ENCODE assay signal across 16 mouse cellular contexts in the genomic region with DNA sequence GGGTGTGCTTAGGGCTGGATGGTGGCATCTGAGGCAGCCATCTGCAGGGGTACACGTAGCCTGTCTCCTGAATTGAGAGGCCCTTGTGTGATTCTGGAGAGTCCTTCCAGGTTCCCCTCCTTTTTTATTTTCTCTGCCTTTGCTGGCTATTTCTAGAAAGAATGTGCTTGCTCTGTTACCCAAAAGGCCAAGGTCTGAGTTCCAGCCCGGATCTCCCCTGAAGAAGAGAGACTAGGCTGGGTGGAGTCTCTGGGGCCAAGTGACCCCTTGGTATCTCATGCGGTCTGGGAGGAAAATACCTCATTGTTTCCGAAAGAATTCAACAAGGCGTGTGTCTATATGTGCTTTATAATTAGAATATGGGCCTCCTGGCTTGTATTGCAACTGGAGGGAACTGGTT. TPM values are rescaled to one million over a fixed set of nuclear protein-coding genes. Genes with fewer than 3 reads are reported as not detected.
DNase-seq lines count a peak whose midpoint lies in the region; ATAC-seq lines count a peak whose summit lies in the region.
"Had no signal": no experiment of that assay in that cellular context is flagged by ENCODE, and none has a peak within 500 bp of the region (broad histone marks: within the 10 kb centered on the region; RNA-seq: fewer than 3 reads in every experiment).

No protein-coding gene starts in this region.

- H3K36me3 ChIP-seq in heart, embryonic 10.5 days, result no peaks in the 10 kb centered on the region
- H3K36me3 ChIP-seq in kidney, embryonic 16.5 days (ENCODE audit: insufficient read depth, low read length), result no peaks in the 10 kb centered on the region
- H3K36me3 ChIP-seq in embryonic facial prominence, embryonic 14.5 days (ENCODE audit: control insufficient read depth, insufficient read depth, low read length), result no peaks in the 10 kb centered on the region
- H3K36me3 ChIP-seq in limb, embryonic 10.5 days, result no peaks in the 10 kb centered on the region
- H3K36me3 ChIP-seq: hindbrain, embryonic 15.5 days; liver, embryonic 13.5 days; neural tube, embryonic 13.5 days had no signal

- H3K27ac ChIP-seq in heart, embryonic 10.5 days, result peak overlapping the region; percentile 86
- peak overlapping the region; percentile 85 for H3K27ac ChIP-seq in kidney, embryonic 16.5 days (ENCODE audit: low read length)
- H3K27ac ChIP-seq in embryonic facial prominence, embryonic 14.5 days (replicated peaks; ENCODE audit: low read depth, low read length), result peak overlapping the region; percentile 83
- peak overlapping the region; percentile 32; the same call in 1 of the 2 replicates for H3K27ac ChIP-seq in limb, embryonic 10.5 days
- H3K27ac ChIP-seq: hindbrain, embryonic 15.5 days; liver, embryonic 13.5 days; neural tube, embryonic 13.5 days had no signal

- H3K4me2 ChIP-seq in kidney, embryonic 16.5 days (replicated peaks; ENCODE audit: low read depth, low read length), result no peak overlapping the region
- H3K4me2 ChIP-seq in embryonic facial prominence, embryonic 14.5 days (ENCODE audit: low read depth, low read length), result no peak overlapping the region
- H3K4me2 ChIP-seq: hindbrain, embryonic 15.5 days; liver, embryonic 13.5 days; neural tube, embryonic 13.5 days had no signal

- 59% methylated on average over 5 of the region's 5 CpGs for WGBS in heart, embryonic 10.5 days
- WGBS in kidney, embryonic 16.5 days, result 62% methylated on average over 5 of the region's 5 CpGs
- WGBS in embryonic facial prominence, embryonic 14.5 days, result 68% methylated on average over 5 of the region's 5 CpGs
- WGBS in limb, embryonic 10.5 days, result 88% methylated on average over 5 of the region's 5 CpGs

- DNase-seq in heart, embryonic 10.5 days (ENCODE audit: low spot score), result no peak
- no peak for DNase-seq in heart, adult 8-10 months (ENCODE audit: low spot score)
- DNase-seq in kidney, adult 8-10 months, result no peak
- no peak for DNase-seq in embryonic facial prominence, embryonic 14.5 days (ENCODE audit: low spot score)
- DNase-seq in limb, embryonic 10.5 days (ENCODE audit: low spot score), result no peak
- DNase-seq in left cerebral cortex, adult 8-10 months (ENCODE audit: low spot score in 2 of 2), result no peak
- DNase-seq: cerebellum, adult 11-12 months; gastrocnemius, postnatal 25 days; kidney, postnatal 36 days; left cerebral cortex, postnatal 4 days; liver, embryonic 13.5 days; thymus, adult 2 months had no signal

- no peak for ATAC-seq in kidney, embryonic 16.5 days (ENCODE audit: low FRiP score, low TSS enrichment)
- no peak for ATAC-seq in embryonic facial prominence, embryonic 14.5 days (ENCODE audit: low read depth)

- no peaks in the 10 kb centered on the region for H3K27me3 ChIP-seq in heart, embryonic 10.5 days (ENCODE audit: insufficient read depth, poor library complexity, severe bottlenecking)
- no peaks in the 10 kb centered on the region for H3K27me3 ChIP-seq in kidney, embryonic 16.5 days (ENCODE audit: insufficient read depth, low read length)
- H3K27me3 ChIP-seq in embryonic facial prominence, embryonic 14.5 days (replicated peaks; ENCODE audit: control insufficient read depth, insufficient read depth, low read length), result no peaks in the 10 kb centered on the region
- H3K27me3 ChIP-seq in limb, embryonic 10.5 days (ENCODE audit: low read depth, poor library complexity, severe bottlenecking), result no peaks in the 10 kb centered on the region
- H3K27me3 ChIP-seq: hindbrain, embryonic 15.5 days; liver, embryonic 13.5 days; neural tube, embryonic 13.5 days had no signal

- no peaks in the 10 kb centered on the region for H3K9me3 ChIP-seq in heart, embryonic 10.5 days
- peaks cover 4% of the 10 kb centered on the region; the same call in 1 of the 2 replicates for H3K9me3 ChIP-seq in kidney, embryonic 16.5 days (ENCODE audit: low read length)
- H3K9me3 ChIP-seq in embryonic facial prominence, embryonic 14.5 days (ENCODE audit: control insufficient read depth, low read length), result no peaks in the 10 kb centered on the region
- no peaks in the 10 kb centered on the region for H3K9me3 ChIP-seq in limb, embryonic 10.5 days (replicated peaks)
- H3K9me3 ChIP-seq: hindbrain, embryonic 15.5 days; liver, embryonic 13.5 days; neural tube, embryonic 13.5 days had no signal

- H3K4me1 ChIP-seq in heart, embryonic 10.5 days, result peaks cover 45% of the 10 kb centered on the region
- H3K4me1 ChIP-seq in kidney, embryonic 16.5 days (ENCODE audit: insufficient read depth, low read length), result peaks cover 42% of the 10 kb centered on the region
- peaks cover 31% of the 10 kb centered on the region for H3K4me1 ChIP-seq in embryonic facial prominence, embryonic 14.5 days (ENCODE audit: control insufficient read depth, insufficient read depth, low read length)
- peaks cover 40% of the 10 kb centered on the region for H3K4me1 ChIP-seq in limb, embryonic 10.5 days
- H3K4me1 ChIP-seq: liver, embryonic 13.5 days had no signal

- H3K9ac ChIP-seq in kidney, embryonic 16.5 days (replicated peaks; ENCODE audit: low read length), result no peak overlapping the region
- no peak overlapping the region for H3K9ac ChIP-seq in embryonic facial prominence, embryonic 14.5 days (ENCODE audit: low read depth, low read length)
- H3K9ac ChIP-seq: hindbrain, embryonic 15.5 days; liver, embryonic 13.5 days; neural tube, embryonic 13.5 days had no signal

- no peak overlapping the region for H3K4me3 ChIP-seq in heart, embryonic 10.5 days
- H3K4me3 ChIP-seq in kidney, embryonic 16.5 days (ENCODE audit: low read length), result no peak overlapping the region
- H3K4me3 ChIP-seq in embryonic facial prominence, embryonic 14.5 days (ENCODE audit: low read depth, low read length), result no peak overlapping the region
- H3K4me3 ChIP-seq in limb, embryonic 10.5 days, result no peak overlapping the region
- H3K4me3 ChIP-seq: erythroblast, embryonic 14.5 days; hindbrain, embryonic 15.5 days; liver, embryonic 13.5 days; neural tube, embryonic 13.5 days had no signal

RNA-seq across cellular contexts. Expression of a gene that starts 41.8 kb away (rescaled TPM):
- 34.3 and 39.5 TPM in 2 replicates for polyA plus RNA-seq in heart, embryonic 10.5 days (2016; fragmentation: Nextera tagmentation; extraction: Ambion mirVana)
- 10 to 100 TPM; 47.1 to 58.4 (median 50.7) TPM for total RNA-seq in heart, adult 8-10 months (2022)
- polyA plus RNA-seq in kidney, embryonic 16.5 days (2015; fragmentation: Nextera tagmentation; extraction: Ambion mirVana), result 38.0 and 40.4 TPM in 2 replicates
- polyA plus RNA-seq in embryonic facial prominence, embryonic 14.5 days (2014; fragmentation: Nextera tagmentation; extraction: Ambion mirVana), result 31.5 and 31.8 TPM in 2 replicates
- 23.3 and 27.9 TPM in 2 replicates for polyA plus RNA-seq in limb, embryonic 10.5 days (2016; fragmentation: Nextera tagmentation; extraction: Ambion mirVana)
- 10 to 100 TPM in 1 of 4 experiments, 1 to 10 TPM in 3; 6.8 to 10.6 (median 7.5) TPM for total RNA-seq in left cerebral cortex, adult 8-10 months (2022)
- polyA plus RNA-seq: erythroblast, embryonic 14.5 days had no signal

Comparison
In these comparisons a context has a peak if more than half of its experiments do, and no peak if none do; other contexts are left out.
1. H3K27ac ChIP-seq: peak in every context shown above with its lines; median percentile 86 in heart, embryonic 10.5 days; 85 in kidney, embryonic 16.5 days; 83 in embryonic facial prominence, embryonic 14.5 days; 32 in limb, embryonic 10.5 days.